Mouse (Mus musculus) C2C12 (cell line): Measurements from ENCODE around the gene Spata3.

Experiments
- CEBPB ChIP-seq: IDR thresholded peaks from one replicate; pipeline ENCODE4 v1.6.1; 2011; ENCODE audit warnings: low read depth, mild to moderate bottlenecking, control low read depth, moderate library complexity
- CTCF ChIP-seq: IDR thresholded peaks from one replicate; pipeline ENCODE4 v1.5.1; 2011; ENCODE audit not compliant: control insufficient read depth, insufficient read depth, insufficient read length
- MAX ChIP-seq: IDR thresholded peaks from one replicate; pipeline ENCODE4 v1.6.1; 2011; ENCODE audit warnings: mild to moderate bottlenecking, control low read depth
- MYOD1 ChIP-seq: IDR thresholded peaks from one replicate; pipeline ENCODE4 v1.6.1; 2011; ENCODE audit warnings: low read depth; ENCODE audit not compliant: control insufficient read depth, insufficient read length
- MYOG ChIP-seq: IDR thresholded peaks from one replicate; pipeline ENCODE4 v1.6.1; 2011; ENCODE audit not compliant: control insufficient read depth, insufficient read length; ENCODE audit errors: extremely low read depth
- USF1 ChIP-seq: IDR thresholded peaks from one replicate; pipeline ENCODE4 v1.6.1; 2011; ENCODE audit warnings: low read depth, mild to moderate bottlenecking, control low read depth, moderate library complexity

GRCm38 (mm10) chr1:86048231-86048630 is 31.6 kb downstream of the Spata3 start:
- TF ChIP-seq CTCF (no peak), CEBPB (no peak), USF1 (no peak), MAX (no peak), MYOD1 (no peak), MYOG (no peak)
